Mouse (Mus musculus): ENCODE data around the gene Pa2g4. TPM values are rescaled to one million over a fixed set of nuclear protein-coding genes. Genes with fewer than 3 reads are reported as not detected.
"Not testable (repeated sequence)": the region's sequence is repeated elsewhere in the genome, so short reads cannot be mapped to it uniquely, and the experiment has no call there.

The Pa2g4 gene
- 205 and 257 TPM in 2 replicates for polyA plus RNA-seq (2016; fragmentation: Nextera tagmentation; extraction: Ambion mirVana)

DNA sequence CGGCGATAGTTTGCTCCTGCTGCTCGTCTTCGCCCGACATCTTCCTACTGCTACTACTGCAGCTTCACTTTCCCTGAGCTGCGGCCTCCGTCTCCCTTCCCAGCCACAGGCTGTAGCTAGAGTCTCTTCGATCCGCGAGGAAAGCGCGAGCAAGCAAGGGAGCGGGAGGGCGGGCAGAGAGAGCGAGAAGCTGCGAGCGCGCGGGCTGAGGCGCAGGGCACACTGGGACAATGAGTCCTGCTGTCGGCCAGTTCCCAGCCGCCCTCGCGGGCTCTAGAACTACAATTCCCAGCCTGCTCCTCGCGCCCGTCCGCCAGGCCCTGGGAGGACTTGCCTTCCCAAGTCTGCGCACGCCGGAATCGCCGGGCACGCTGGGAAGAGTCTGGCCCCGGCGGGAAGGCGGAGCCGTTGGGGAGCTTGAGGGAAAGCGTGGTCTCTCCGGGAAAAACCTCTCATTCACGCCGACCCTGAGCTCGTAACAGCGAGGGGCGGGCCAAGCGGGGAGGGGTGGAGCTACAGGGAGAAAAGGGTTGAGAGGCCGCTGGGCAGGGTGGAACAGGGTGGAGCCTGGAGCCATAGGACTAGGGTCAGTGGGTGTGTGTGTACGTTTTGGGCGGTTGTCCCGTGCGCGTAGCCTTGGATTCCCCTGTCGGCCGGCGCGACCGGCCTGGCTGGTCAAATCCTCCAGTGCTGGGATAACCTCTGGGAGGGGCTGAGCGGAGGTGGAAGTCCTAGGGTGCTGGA is at the start of gene Pa2g4:
TSS of gene Pa2g4 (minus strand) at position 200 of the 744 bp plus-strand sequence.
- Histone ChIP-seq H3K4me1 (replicated peaks) (peaks cover 31% of the 10 kb centered on the region), H3K9me3 (no peaks in the 10 kb centered on the region), H3K27me3 (ENCODE audit: insufficient read depth, poor library complexity, severe bottlenecking) (no peaks in the 10 kb centered on the region), H3K27ac (peak within 1 kb of the TSS; percentile 94), H3K36me3 (peaks cover 31% of the 10 kb centered on the region), H3K4me3 (peak within 1 kb of the TSS; percentile 98)
- peak; percentile 100 for DNase-seq (ENCODE audit: low spot score)
- WGBS = under 1% methylated on average over 58 of the region's 58 CpGs

DNA sequence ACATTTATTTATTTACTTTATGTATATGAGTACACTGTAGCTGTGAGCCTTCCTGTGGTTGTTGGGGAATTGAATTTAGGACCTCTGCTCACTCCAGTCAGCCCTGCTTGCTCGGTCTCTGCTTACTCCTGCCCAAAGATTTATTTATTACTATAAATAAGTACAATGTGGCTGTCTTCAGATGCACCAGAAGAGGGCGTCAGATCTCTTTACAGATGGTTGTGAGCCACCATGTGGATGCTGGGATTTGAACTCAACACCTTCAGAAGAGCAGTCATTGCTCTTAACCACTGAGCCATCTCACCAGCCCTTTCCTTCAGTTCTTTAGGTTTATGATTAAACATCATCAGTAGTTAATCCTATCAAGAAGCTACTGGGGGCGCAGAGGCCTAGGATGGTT is 49.1 kb upstream of the Pa2g4 start:
- H3K36me3 ChIP-seq = no peaks in the 10 kb centered on the region
- H3K9me3 ChIP-seq = no peaks in the 10 kb centered on the region
- peaks cover 3% of the 10 kb centered on the region; the same call in 1 of the 2 replicates for H3K4me1 ChIP-seq (replicated peaks)
- WGBS = 58% methylated on average over 3 of the region's 3 CpGs
- H3K27ac ChIP-seq = no peak overlapping the region
- DNase-seq (ENCODE audit: low spot score) = no peak
- no peak overlapping the region for H3K4me3 ChIP-seq
- H3K27me3 ChIP-seq (ENCODE audit: insufficient read depth, poor library complexity, severe bottlenecking) = peaks cover 4% of the 10 kb centered on the region; the same call in 1 of the 2 replicates

DNA sequence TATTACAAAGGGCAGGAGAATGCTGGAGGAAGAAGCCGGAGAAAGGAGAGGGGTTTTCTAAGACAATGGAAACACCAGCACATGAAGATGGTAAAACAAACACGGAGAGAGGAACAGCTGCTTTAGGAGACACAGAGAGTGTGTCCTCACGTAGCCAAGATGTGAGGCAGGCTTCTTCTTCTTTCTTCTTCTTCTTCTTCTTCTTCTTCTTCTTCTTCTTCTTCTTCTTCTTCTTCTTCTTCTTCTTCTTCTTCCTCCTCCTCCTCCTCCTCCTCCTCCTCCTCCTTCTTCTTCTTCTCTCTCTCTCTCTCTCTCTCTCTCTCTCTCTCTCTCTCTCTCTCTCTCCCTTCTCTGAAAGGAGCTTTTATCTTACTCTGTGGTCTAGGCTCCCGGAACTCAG is 48.0 kb upstream of the Pa2g4 start:
- WGBS = 71% methylated on average over 4 of the region's 4 CpGs
- not testable (repeated sequence) for H3K9me3 ChIP-seq; H3K36me3 ChIP-seq; H3K27ac ChIP-seq; H3K27me3 ChIP-seq (ENCODE audit: insufficient read depth, poor library complexity, severe bottlenecking); H3K4me3 ChIP-seq; H3K4me1 ChIP-seq (replicated peaks); DNase-seq (ENCODE audit: low spot score)

DNA sequence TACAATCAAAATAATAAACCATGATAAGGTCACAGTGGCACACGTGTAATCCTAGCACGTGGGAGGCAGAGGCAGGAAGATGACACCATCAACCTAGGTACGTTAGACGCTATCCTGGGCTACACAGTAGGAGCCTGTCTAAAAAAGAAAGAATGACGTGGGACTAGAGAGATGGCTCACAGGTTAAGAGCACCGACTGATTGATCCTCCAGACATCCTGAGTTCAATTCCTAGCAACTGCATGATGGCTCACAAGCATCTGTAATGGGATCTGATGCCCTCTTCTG is 47.3 kb upstream of the Pa2g4 start:
- H3K36me3 ChIP-seq = no peaks in the 10 kb centered on the region
- H3K27ac ChIP-seq = no peak overlapping the region
- H3K4me1 ChIP-seq (replicated peaks) = peaks cover 3% of the 10 kb centered on the region; the same call in 1 of the 2 replicates
- DNase-seq (ENCODE audit: low spot score) = no peak
- H3K4me3 ChIP-seq = peak overlapping the region; percentile 14; the same call in 1 of the 2 replicates
- H3K27me3 ChIP-seq (ENCODE audit: insufficient read depth, poor library complexity, severe bottlenecking) = peaks cover 4% of the 10 kb centered on the region; the same call in 1 of the 2 replicates
- 50% methylated on average over 6 of the region's 6 CpGs for WGBS
- no peaks in the 10 kb centered on the region for H3K9me3 ChIP-seq

- Histone ChIP-seq H3K9me3 (no peaks in the 10 kb centered on the region), H3K36me3 (no peaks in the 10 kb centered on the region), H3K4me1 (replicated peaks) (peaks cover 3% of the 10 kb centered on the region; the same call in 1 of the 2 replicates), H3K27me3 (ENCODE audit: insufficient read depth, poor library complexity, severe bottlenecking) (peaks cover 4% of the 10 kb centered on the region; the same call in 1 of the 2 replicates), H3K4me3 (peak overlapping the region; percentile 14; the same call in 1 of the 2 replicates), H3K27ac (no peak overlapping the region)
- peak; percentile 69 for DNase-seq (ENCODE audit: low spot score)
- WGBS = 16% methylated on average over 16 of the region's 16 CpGs
Measured at GRCm38 (mm10) chr10:128612433-128613153, 46.8 kb upstream of the Pa2g4 start.

DNA sequence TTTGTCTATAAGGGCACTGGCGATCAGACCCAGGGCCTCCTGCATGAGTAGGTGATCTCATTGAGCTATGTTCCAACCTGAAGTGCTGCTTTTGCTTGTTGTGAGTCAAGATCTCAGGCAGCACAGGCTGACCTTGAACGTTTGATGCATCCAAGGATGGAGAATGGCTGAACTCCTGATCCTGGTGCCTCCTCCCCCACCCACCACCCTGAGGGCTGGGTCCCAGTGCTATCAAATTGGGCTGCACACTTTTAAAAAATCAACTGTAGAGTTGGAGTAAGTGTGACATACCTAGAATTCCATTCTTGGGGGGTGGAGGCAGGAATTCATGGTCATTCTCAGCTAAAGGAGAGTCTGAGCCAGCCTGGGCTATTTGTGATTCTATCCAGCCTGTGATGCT is 40.7 kb upstream of the Pa2g4 start:
- H3K4me3 ChIP-seq = no peak overlapping the region
- DNase-seq (ENCODE audit: low spot score) = no peak
- WGBS = 35% methylated on average over 2 of the region's 2 CpGs
- no peaks in the 10 kb centered on the region for H3K36me3 ChIP-seq
- no peaks in the 10 kb centered on the region for H3K27me3 ChIP-seq (ENCODE audit: insufficient read depth, poor library complexity, severe bottlenecking)
- no peaks in the 10 kb centered on the region for H3K4me1 ChIP-seq (replicated peaks)
- no peaks in the 10 kb centered on the region for H3K9me3 ChIP-seq
- H3K27ac ChIP-seq = no peak overlapping the region

GRCm38 (mm10) chr10:128602470-128603128 is 36.8 kb upstream of the Pa2g4 start:
- Histone ChIP-seq H3K4me1 (replicated peaks) (no peaks in the 10 kb centered on the region), H3K36me3 (no peaks in the 10 kb centered on the region), H3K27me3 (ENCODE audit: insufficient read depth, poor library complexity, severe bottlenecking) (no peaks in the 10 kb centered on the region), H3K9me3 (no peaks in the 10 kb centered on the region), H3K27ac (no peak overlapping the region), H3K4me3 (no peak overlapping the region)
- 84% methylated on average over 4 of the region's 4 CpGs for WGBS
- no peak for DNase-seq (ENCODE audit: low spot score)

DNA sequence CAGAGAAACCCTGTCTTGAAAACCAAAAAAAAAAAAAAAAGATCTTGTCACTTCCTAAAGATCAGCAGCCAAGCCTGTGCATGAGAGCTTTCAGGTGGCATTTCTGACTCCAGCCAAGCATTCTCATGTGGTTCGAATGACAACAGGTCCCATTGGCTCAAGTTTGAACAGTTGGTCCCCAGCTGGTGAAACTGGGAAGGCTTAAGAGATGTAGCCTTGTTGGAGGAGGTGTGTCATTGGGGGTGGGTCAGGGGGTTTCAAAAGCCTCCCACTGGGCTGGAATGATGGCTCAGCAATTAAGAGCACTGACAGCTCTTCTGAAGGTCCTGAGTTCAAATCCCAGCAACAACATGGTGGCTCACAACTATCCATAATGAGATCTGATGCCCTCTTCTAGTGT is 35.7 kb upstream of the Pa2g4 start:
- no peak overlapping the region for H3K4me3 ChIP-seq
- H3K27me3 ChIP-seq (ENCODE audit: insufficient read depth, poor library complexity, severe bottlenecking) = no peaks in the 10 kb centered on the region
- WGBS = 91% methylated on average over 1 of the region's 1 CpGs
- H3K4me1 ChIP-seq (replicated peaks) = no peaks in the 10 kb centered on the region
- H3K36me3 ChIP-seq = no peaks in the 10 kb centered on the region
- no peak for DNase-seq (ENCODE audit: low spot score)
- H3K9me3 ChIP-seq = no peaks in the 10 kb centered on the region
- no peak overlapping the region for H3K27ac ChIP-seq

DNA sequence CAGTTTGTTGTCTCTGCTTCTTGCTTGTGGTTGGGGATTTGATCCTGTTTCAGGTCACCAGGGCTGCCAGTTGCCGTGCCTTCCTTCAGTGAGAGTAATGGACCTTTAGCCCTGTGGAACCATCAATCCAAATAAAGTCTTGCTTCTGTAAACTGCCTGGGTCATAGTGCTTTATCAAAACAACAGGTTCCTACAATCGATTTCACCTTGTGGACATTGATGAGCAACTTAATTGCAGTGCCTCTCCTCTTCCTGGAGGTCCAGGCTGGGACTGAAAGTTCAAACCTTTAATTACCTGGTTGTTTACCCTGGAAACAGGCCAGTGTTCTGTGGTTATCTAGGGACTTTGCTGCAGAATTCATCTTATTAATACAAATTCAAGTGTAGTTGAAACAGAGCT is 32.7 kb upstream of the Pa2g4 start:
- Histone ChIP-seq H3K27me3 (ENCODE audit: insufficient read depth, poor library complexity, severe bottlenecking) (no peaks in the 10 kb centered on the region), H3K4me1 (replicated peaks) (no peaks in the 10 kb centered on the region), H3K9me3 (no peaks in the 10 kb centered on the region), H3K27ac (no peak overlapping the region), H3K4me3 (no peak overlapping the region), H3K36me3 (no peaks in the 10 kb centered on the region)
- DNase-seq (ENCODE audit: low spot score) = no peak
- 83% methylated on average over 2 of the region's 2 CpGs for WGBS

DNA sequence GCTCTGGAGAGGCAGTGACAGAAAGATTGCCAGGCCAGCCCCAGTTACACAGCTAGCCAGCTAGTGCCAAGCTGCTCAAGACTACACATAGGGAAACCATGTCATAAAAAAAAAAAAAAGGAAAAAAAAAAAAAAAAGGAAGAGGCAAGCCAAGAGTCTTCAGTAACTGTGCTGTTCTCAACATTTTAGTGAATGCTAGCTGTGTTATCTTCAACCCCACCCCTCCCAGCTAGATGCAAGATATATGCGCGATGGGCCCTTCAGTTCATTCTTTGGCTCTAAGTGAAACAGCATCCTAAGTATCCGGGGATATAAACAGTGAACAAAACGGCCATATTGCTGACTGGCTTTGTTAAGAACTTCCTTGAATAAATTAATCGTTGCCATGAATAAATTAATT is 27.0 kb upstream of the Pa2g4 start:
- 79% methylated on average over 5 of the region's 5 CpGs for WGBS
- Histone ChIP-seq H3K4me1 (replicated peaks) (peaks cover 26% of the 10 kb centered on the region), H3K4me3 (no peak overlapping the region), H3K27me3 (ENCODE audit: insufficient read depth, poor library complexity, severe bottlenecking) (peaks cover 25% of the 10 kb centered on the region), H3K9me3 (no peaks in the 10 kb centered on the region), H3K36me3 (no peaks in the 10 kb centered on the region), H3K27ac (no peak overlapping the region)
- no peak for DNase-seq (ENCODE audit: low spot score)

DNA sequence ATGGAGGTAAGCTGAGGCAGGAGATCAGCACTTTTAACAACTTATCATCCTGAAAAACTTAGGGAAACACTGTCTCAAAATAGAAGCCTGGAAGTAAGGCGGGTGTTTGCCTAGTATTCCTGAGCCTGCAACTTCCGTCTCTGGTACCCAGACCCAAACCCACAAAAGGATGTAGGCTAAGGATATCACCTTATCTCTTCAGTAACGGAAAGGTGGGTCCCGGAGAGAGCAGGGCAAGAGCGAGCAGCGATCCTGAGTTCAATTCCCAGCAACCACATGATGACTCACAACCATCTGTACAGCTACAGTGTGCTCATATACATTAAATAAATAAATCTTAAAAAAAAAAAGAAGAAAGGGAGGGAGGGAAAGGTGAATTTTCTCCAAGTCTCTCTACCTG is 25.6 kb upstream of the Pa2g4 start:
- WGBS = 89% methylated on average over 6 of the region's 6 CpGs
- no peak overlapping the region for H3K4me3 ChIP-seq
- peaks cover 38% of the 10 kb centered on the region for H3K27me3 ChIP-seq (ENCODE audit: insufficient read depth, poor library complexity, severe bottlenecking)
- no peak overlapping the region for H3K27ac ChIP-seq
- H3K9me3 ChIP-seq = no peaks in the 10 kb centered on the region
- DNase-seq (ENCODE audit: low spot score) = no peak
- peaks cover 32% of the 10 kb centered on the region for H3K4me1 ChIP-seq (replicated peaks)
- no peaks in the 10 kb centered on the region for H3K36me3 ChIP-seq

DNA sequence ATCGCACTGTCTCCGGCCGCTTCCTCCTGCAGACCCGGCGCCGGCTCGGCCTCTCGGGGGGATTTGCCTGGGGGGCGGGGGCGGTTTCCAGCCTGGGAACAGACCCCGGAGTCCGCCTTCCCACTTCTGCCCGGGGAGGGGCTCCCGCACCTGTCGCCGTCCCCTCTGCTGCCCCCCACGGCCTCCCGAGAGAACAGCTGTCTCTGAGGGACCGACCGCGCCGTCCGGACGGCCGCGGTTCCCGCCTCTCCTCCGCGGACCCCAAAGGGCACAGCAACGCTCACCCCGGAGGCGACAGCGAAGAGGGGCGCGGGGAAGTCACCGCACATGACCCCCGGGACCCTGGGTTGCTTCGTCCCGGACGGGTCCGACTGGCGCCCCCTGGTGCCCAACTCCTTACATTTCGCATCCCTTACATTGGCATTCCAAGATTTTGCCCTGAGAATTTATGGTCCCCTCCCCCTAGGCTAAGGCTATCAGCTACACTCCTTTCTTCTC is 24.5 kb upstream of the Pa2g4 start:
- under 1% methylated on average over 43 of the region's 43 CpGs for WGBS
- Histone ChIP-seq H3K9me3 (no peaks in the 10 kb centered on the region), H3K4me3 (peak overlapping the region; percentile 72), H3K27me3 (ENCODE audit: insufficient read depth, poor library complexity, severe bottlenecking) (peaks cover 50% of the 10 kb centered on the region), H3K27ac (peak overlapping the region; percentile 82), H3K4me1 (replicated peaks) (peaks cover 34% of the 10 kb centered on the region), H3K36me3 (no peaks in the 10 kb centered on the region)
- DNase-seq (ENCODE audit: low spot score) = peak; percentile 80

All from hindbrain, embryonic 10.5 days (tissue).